Mouse (Mus musculus): Measurements from ENCODE around the gene Acmsd. TPM values are rescaled to one million over a fixed set of nuclear protein-coding genes. Genes with fewer than 3 reads are reported as not detected.

Gene Acmsd
- total and polyA plus RNA-seq, 2 experiments from 2014 or later: not detected

DNA sequence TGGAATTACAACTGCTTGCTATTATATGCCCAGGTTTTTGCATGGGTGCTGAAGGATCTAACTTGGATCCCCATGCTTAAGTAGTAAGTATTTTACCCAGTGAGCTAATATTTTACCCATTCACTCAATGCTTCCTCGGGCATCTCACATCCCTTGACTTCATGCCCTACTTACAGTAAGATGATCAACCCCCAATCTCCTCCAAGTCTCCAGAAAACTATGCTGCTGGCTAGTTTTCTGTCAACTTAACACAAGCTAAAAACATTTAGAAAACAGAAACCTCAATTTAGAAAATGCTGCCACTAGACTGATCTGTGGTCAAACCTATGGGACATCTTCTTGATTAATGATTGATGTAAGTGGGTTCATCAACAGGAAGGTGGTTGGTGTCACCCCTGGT lies 10.9 kb upstream of the Acmsd start:
- no peaks in the 10 kb centered on the region for H3K9me3 ChIP-seq (ENCODE audit: low read length)
- no peaks in the 10 kb centered on the region for H3K36me3 ChIP-seq (ENCODE audit: insufficient read depth, low read length)
- 87% methylated on average over 1 of the region's 1 CpGs for WGBS
- no peak overlapping the region for H3K9ac ChIP-seq (replicated peaks; ENCODE audit: low read length, poor library complexity, severe bottlenecking)
- TF ChIP-seq CTCF (IDR thresholded peaks at IDR 0.05): no peak
- no peak overlapping the region for H3K4me3 ChIP-seq (ENCODE audit: low read depth, low read length)
- H3K27me3 ChIP-seq (ENCODE audit: insufficient read depth, low read length): no peaks in the 10 kb centered on the region
- no peak overlapping the region for H3K27ac ChIP-seq (ENCODE audit: low read depth, low read length)
- ATAC-seq (ENCODE audit: low FRiP score) (no peak), DNase-seq (ENCODE audit: low spot score) (no peak)
- no peaks in the 10 kb centered on the region for H3K4me1 ChIP-seq (ENCODE audit: insufficient read depth, low read length)
- no peak overlapping the region for H3K4me2 ChIP-seq (ENCODE audit: low read depth, low read length, poor library complexity, severe bottlenecking)

GRCm38 (mm10) chr1:127723596-127723995 lies 5.6 kb upstream of the Acmsd start:
- no peaks in the 10 kb centered on the region for H3K36me3 ChIP-seq (ENCODE audit: insufficient read depth, low read length)
- 55% methylated on average over 2 of the region's 2 CpGs for WGBS
- no peak overlapping the region for H3K4me2 ChIP-seq (ENCODE audit: low read depth, low read length, poor library complexity, severe bottlenecking)
- no peak overlapping the region for H3K9ac ChIP-seq (replicated peaks; ENCODE audit: low read length, poor library complexity, severe bottlenecking)
- no peaks in the 10 kb centered on the region for H3K27me3 ChIP-seq (ENCODE audit: insufficient read depth, low read length)
- H3K9me3 ChIP-seq (ENCODE audit: low read length): no peaks in the 10 kb centered on the region
- no peak overlapping the region for H3K27ac ChIP-seq (ENCODE audit: low read depth, low read length)
- no peak for TF ChIP-seq CTCF (IDR thresholded peaks at IDR 0.05)
- ATAC-seq (ENCODE audit: low FRiP score) (no peak), DNase-seq (ENCODE audit: low spot score) (no peak)
- H3K4me1 ChIP-seq (ENCODE audit: insufficient read depth, low read length): no peaks in the 10 kb centered on the region
- no peak overlapping the region for H3K4me3 ChIP-seq (ENCODE audit: low read depth, low read length)

GRCm38 (mm10) chr1:127731086-127731485 lies 1.9 kb downstream of the Acmsd start:
- Histone ChIP-seq H3K4me3 (ENCODE audit: low read depth, low read length) (no peak overlapping the region), H3K27ac (ENCODE audit: low read depth, low read length) (no peak overlapping the region), H3K9me3 (ENCODE audit: low read length) (no peaks in the 10 kb centered on the region), H3K9ac (replicated peaks; ENCODE audit: low read length, poor library complexity, severe bottlenecking) (no peak overlapping the region), H3K4me1 (ENCODE audit: insufficient read depth, low read length) (no peaks in the 10 kb centered on the region), H3K36me3 (ENCODE audit: insufficient read depth, low read length) (no peaks in the 10 kb centered on the region), H3K27me3 (ENCODE audit: insufficient read depth, low read length) (no peaks in the 10 kb centered on the region), H3K4me2 (ENCODE audit: low read depth, low read length, poor library complexity, severe bottlenecking) (no peak overlapping the region)
- DNase-seq (ENCODE audit: low spot score) (no peak), ATAC-seq (ENCODE audit: low FRiP score) (no peak)
- TF ChIP-seq CTCF (IDR thresholded peaks at IDR 0.05): no peak
- WGBS: 75% methylated on average over 3 of the region's 3 CpGs

GRCm38 (mm10) chr1:127732435-127732834 lies 3.2 kb downstream of the Acmsd start:
- 91% methylated on average over 3 of the region's 3 CpGs for WGBS
- Histone ChIP-seq H3K4me1 (ENCODE audit: insufficient read depth, low read length) (no peaks in the 10 kb centered on the region), H3K4me2 (ENCODE audit: low read depth, low read length, poor library complexity, severe bottlenecking) (no peak overlapping the region), H3K9ac (replicated peaks; ENCODE audit: low read length, poor library complexity, severe bottlenecking) (no peak overlapping the region), H3K9me3 (ENCODE audit: low read length) (no peaks in the 10 kb centered on the region), H3K4me3 (ENCODE audit: low read depth, low read length) (no peak overlapping the region), H3K27me3 (ENCODE audit: insufficient read depth, low read length) (no peaks in the 10 kb centered on the region), H3K36me3 (ENCODE audit: insufficient read depth, low read length) (no peaks in the 10 kb centered on the region), H3K27ac (ENCODE audit: low read depth, low read length) (no peak overlapping the region)
- DNase-seq (ENCODE audit: low spot score): no peak
- TF ChIP-seq CTCF (IDR thresholded peaks at IDR 0.05): no peak
- no peak for ATAC-seq (ENCODE audit: low FRiP score)

- H3K9me3 ChIP-seq (ENCODE audit: low read length): no peaks in the 10 kb centered on the region
- no peak for TF ChIP-seq CTCF (IDR thresholded peaks at IDR 0.05)
- no peak overlapping the region for H3K4me3 ChIP-seq (ENCODE audit: low read depth, low read length)
- no peak overlapping the region for H3K27ac ChIP-seq (ENCODE audit: low read depth, low read length)
- no peak for ATAC-seq (ENCODE audit: low FRiP score)
- H3K36me3 ChIP-seq (ENCODE audit: insufficient read depth, low read length): no peaks in the 10 kb centered on the region
- 83% methylated on average over 3 of the region's 3 CpGs for WGBS
- no peak overlapping the region for H3K4me2 ChIP-seq (ENCODE audit: low read depth, low read length, poor library complexity, severe bottlenecking)
- no peak overlapping the region for H3K9ac ChIP-seq (replicated peaks; ENCODE audit: low read length, poor library complexity, severe bottlenecking)
- no peaks in the 10 kb centered on the region for H3K4me1 ChIP-seq (ENCODE audit: insufficient read depth, low read length)
- no peaks in the 10 kb centered on the region for H3K27me3 ChIP-seq (ENCODE audit: insufficient read depth, low read length)
- no peak for DNase-seq (ENCODE audit: low spot score)
Observed at GRCm38 (mm10) chr1:127732841-127733240, 3.6 kb downstream of the Acmsd start.

GRCm38 (mm10) chr1:127735356-127735755 lies 6.1 kb downstream of the Acmsd start:
- H3K4me2 ChIP-seq (ENCODE audit: low read depth, low read length, poor library complexity, severe bottlenecking): no peak overlapping the region
- no peak for TF ChIP-seq CTCF (IDR thresholded peaks at IDR 0.05)
- no peak for ATAC-seq (ENCODE audit: low FRiP score)
- WGBS: 76% methylated on average over 3 of the region's 3 CpGs
- no peaks in the 10 kb centered on the region for H3K36me3 ChIP-seq (ENCODE audit: insufficient read depth, low read length)
- H3K9me3 ChIP-seq (ENCODE audit: low read length): no peaks in the 10 kb centered on the region
- DNase-seq (ENCODE audit: low spot score): no peak
- no peak overlapping the region for H3K9ac ChIP-seq (replicated peaks; ENCODE audit: low read length, poor library complexity, severe bottlenecking)
- no peak overlapping the region for H3K4me3 ChIP-seq (ENCODE audit: low read depth, low read length)
- no peak overlapping the region for H3K27ac ChIP-seq (ENCODE audit: low read depth, low read length)
- no peaks in the 10 kb centered on the region for H3K4me1 ChIP-seq (ENCODE audit: insufficient read depth, low read length)
- H3K27me3 ChIP-seq (ENCODE audit: insufficient read depth, low read length): no peaks in the 10 kb centered on the region

Measured in midbrain, postnatal 0 days (tissue).